Mouse (Mus musculus): ENCODE measurements around the gene Hap1.

- TF ChIP-seq POLR2A (IDR thresholded peaks at IDR 0.05; ENCODE audit: control insufficient read depth, low read depth, low read length) (no peak), CTCF (IDR thresholded peaks at IDR 0.05; ENCODE audit: control insufficient read depth, insufficient read depth, insufficient replicate concordance, low read depth, low read length) (no peak)
Measured at GRCm38 (mm10) chr11:100355972-100356818, at the start of gene Hap1.

Measured in testis, adult 2 months (tissue).